8 mouse cellular contexts compared by ENCODE assay signal in the genomic region with DNA sequence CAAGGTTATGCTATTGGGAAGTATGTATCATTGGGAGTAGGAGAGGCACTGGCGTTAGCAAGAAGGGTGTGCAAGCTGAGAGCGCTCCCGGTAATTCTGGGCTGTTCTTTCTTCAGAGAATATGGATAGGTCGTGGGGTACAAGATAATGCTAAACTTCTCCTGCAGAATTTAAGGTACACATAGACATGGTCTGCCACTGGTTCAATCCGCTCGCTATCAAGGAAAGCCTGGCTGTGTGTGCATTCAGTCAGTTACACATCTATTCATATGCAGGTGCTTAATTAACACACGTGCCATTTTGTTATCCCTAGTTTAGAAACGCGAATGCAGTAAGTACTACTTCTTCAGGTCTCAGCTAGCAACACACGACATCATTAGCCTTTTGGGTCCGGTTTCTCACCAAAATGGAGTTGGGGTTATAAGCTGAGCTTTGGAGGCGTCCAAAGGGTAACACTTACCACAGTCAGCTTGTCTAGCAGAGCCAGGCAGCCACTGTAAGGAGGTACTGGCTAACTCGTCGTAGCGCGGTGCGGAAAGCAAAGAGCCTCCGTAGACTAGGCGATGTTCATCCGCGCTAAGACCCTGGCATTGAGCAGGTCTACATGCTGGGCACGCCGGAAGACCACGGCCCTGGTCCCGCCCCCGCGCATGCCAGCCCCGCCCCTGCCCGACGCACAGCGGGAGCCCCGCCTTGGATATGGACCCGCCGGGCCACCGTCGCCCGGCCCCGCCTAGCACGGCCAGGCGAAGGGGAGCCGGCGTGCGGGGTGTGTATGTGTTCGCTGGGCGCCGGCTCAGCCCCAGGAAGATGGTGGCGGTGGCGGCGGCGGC. TPM values are rescaled to one million over a fixed set of nuclear protein-coding genes. Genes with fewer than 3 reads are reported as not detected.
DNase-seq lines count a peak whose midpoint lies in the region; ATAC-seq lines count a peak whose summit lies in the region.

Gene 4930402H24Rik (minus strand): TSS at position 656 of the 833 bp plus-strand sequence.
Gene Atrn (plus strand): TSS at position 745 of the 833 bp plus-strand sequence.

- intact Hi-C loops in gastrocnemius, postnatal 14 days (cut with DNase I; ENCODE audit: low total_unique reads) = loop anchor here (10.0 kb wide), 1 partner anchor 51 kb away; no protein-coding TSS in a partner anchor
- intact Hi-C loops in left cerebral cortex, postnatal 10 days (cut with DNase I) = loop anchor here (5.0 kb wide), 2 partner anchors 41 to 64 kb away; no protein-coding TSS in a partner anchor

- peak; percentile 92 for ATAC-seq in inflammation-experienced regulatory T-cells, adult 6 months
- ATAC-seq in megakaryocyte-erythroid progenitor cell, adult 5-6 weeks (replicated peaks; ENCODE audit: low FRiP score, low TSS enrichment, poor library complexity, severe bottlenecking) = peak; percentile 87

- peak; percentile 84 for DNase-seq in adipocyte (ENCODE audit: low spot score)
- peak; percentile 93 for DNase-seq in embryo, embryonic 10 days (ENCODE audit: low spot score)
- DNase-seq in gastrocnemius, postnatal 14 days = peak; percentile 94
- peak; percentile 83 to 96 for DNase-seq in left cerebral cortex, postnatal 10 days (ENCODE audit: extremely low spot score in 1 of 2, low spot score in 2 of 2)
- peak; percentile 95 for DNase-seq in right cerebral cortex, postnatal 25 days
- peak; percentile 91 for DNase-seq in urinary bladder, postnatal 4 days (ENCODE audit: low spot score in 2 of 2)

RNA-seq across cellular contexts. Expression of gene 4930402H24Rik, which starts in this region (rescaled TPM):
- total RNA-seq in gastrocnemius, postnatal 14 days (2021) = 10 to 100 TPM in 1 of 2 experiments, 1 to 10 TPM in 1; 8.8 to 11.3 TPM
- polyA plus RNA-seq in inflammation-experienced regulatory T-cells, adult 6 months (2017; shearing (Covaris generic)) = 10 to 100 TPM; 10.6 to 21.0 (median 15.2) TPM
- 10 to 100 TPM; 71.8 to 77.5 TPM for total RNA-seq in left cerebral cortex, postnatal 10 days (2021)
- 22.4 and 37.8 TPM in 2 replicates for total RNA-seq in megakaryocyte-erythroid progenitor cell, adult 5-6 weeks (2014; fragmentation: Nextera tagmentation)
- total RNA-seq in megakaryocyte-erythroid progenitor cell, adult 5-6 weeks (2017) = 7.5 and 12.6 TPM in 2 replicates

RNA-seq across cellular contexts. Expression of gene Atrn, which starts in this region (rescaled TPM):
- total RNA-seq in gastrocnemius, postnatal 14 days (2021) = 10 to 100 TPM; 17.8 to 19.8 TPM
- 1 to 10 TPM; 5.1 to 7.9 (median 7.2) TPM for polyA plus RNA-seq in inflammation-experienced regulatory T-cells, adult 6 months (2017; shearing (Covaris generic))
- 100 to 1,000 TPM; 117 to 120 TPM for total RNA-seq in left cerebral cortex, postnatal 10 days (2021)
- total RNA-seq in megakaryocyte-erythroid progenitor cell, adult 5-6 weeks (2014; fragmentation: Nextera tagmentation) = 11.3 and 17.0 TPM in 2 replicates
- 7.8 and 10.5 TPM in 2 replicates for total RNA-seq in megakaryocyte-erythroid progenitor cell, adult 5-6 weeks (2017)

Comparison
In these comparisons a context has a peak if more than half of its experiments do, and no peak if none do; other contexts are left out.
1. Peak in every context shown above with its lines: DNase-seq and ATAC-seq.
2. RNA of gene Atrn (total RNA-seq): 117 to 120 TPM in left cerebral cortex, postnatal 10 days; 17.8 to 19.8 TPM in gastrocnemius, postnatal 14 days and 7.8 to 17.0 TPM in megakaryocyte-erythroid progenitor cell, adult 5-6 weeks; every median in the first group is over 4 times any median in the second.